Mouse (Mus musculus): Measurements from ENCODE around the gene Nbea. TPM values are rescaled to one million over a fixed set of nuclear protein-coding genes. Genes with fewer than 3 reads are reported as not detected.

Gene Nbea
- 25.9 and 39.4 TPM in 2 replicates for polyA plus RNA-seq (2012; rRNA removed)

DNA sequence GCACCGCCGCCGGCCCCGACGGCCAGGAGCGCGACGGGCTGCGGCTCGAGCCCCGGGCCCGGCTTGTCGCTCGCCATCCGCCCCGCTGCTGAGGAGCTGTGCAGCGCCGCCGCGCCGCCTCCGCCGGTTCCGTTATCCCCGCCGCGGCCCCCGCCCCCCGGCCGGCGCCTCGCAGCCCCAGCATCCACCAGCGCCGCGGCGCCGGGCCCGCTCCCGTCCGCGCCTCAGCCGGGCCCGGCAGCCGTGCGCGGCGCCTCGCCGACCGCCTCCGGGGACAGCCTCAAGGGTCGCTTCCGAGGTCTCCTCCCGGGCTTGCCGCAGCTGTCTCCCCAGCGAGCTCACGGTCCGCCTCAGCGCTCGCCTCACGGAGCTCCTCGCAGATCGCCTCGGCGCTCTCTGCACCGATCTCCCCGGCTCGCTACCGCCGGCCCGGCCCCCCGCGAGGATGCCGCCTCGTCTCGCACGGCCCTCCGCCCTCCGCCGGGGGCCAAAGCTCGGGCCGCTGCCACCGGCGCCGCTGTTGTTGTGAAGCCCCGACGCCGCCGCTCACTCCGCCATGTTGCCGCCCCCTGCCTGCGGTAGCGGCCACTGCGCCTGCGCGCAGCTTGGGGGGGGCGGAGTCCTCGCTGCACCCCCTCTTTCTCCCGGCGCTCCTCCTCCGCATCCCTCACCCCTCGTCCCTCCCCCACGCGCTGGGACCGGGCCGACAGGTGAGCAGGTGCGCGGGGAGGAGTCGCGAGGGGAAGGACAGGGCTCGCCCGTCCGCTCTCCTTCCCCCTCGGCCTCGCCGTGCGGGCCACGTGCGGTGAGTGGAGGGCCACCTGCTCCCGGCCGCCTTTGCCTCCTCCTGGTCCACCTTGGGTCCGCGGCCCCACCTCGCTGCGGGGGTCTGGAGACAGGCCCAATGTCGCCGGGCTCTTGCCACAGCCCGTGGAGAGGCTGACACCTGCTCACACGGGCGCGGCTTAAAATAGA, at the start of gene Nbea:
TSS of gene Nbea (minus strand) at position 543 of the 975 bp plus-strand sequence.

GRCm38 (mm10) chr3:55782056-55782687, 401.3 kb downstream of the Nbea start, which contains the start of gene Mab21l1:
Gene Mab21l1 (plus strand): TSS chr3:55782510.

Measured in central nervous system, embryonic 11.5 days (tissue).